Mouse (Mus musculus) ES-Bruce4 (cell line): ENCODE results near the gene Pygo2. TPM values are rescaled to one million over a fixed set of nuclear protein-coding genes. Genes with fewer than 3 reads are reported as not detected.
A peak's percentile ranks its signal among the peaks of the same experiment; 100 is the strongest.

Experiments used
- H3K27ac ChIP-seq: 2 replicates; pipeline ENCODE4 v1.5.1; 2012; ENCODE audit warnings: low read length, inconsistent platforms; ENCODE audit not compliant: insufficient read depth
- H3K27me3 ChIP-seq: 2 replicates; pipeline ENCODE4 v1.6.1; 2012; ENCODE audit warnings: mild to moderate bottlenecking, low read length, inconsistent platforms; ENCODE audit not compliant: control insufficient read depth, poor library complexity, insufficient read depth, severe bottlenecking
- H3K36me3 ChIP-seq: 2 replicates; pipeline ENCODE4 v1.6.1; 2012; ENCODE audit warnings: inconsistent platforms, mild to moderate bottlenecking, low read length, moderate library complexity; ENCODE audit not compliant: control insufficient read depth, poor library complexity, insufficient read depth, severe bottlenecking
- H3K4me1 ChIP-seq: one replicate; pipeline ENCODE4 v1.8.1; 2011; ENCODE audit warnings: low read length; ENCODE audit not compliant: control insufficient read depth, insufficient read depth
- H3K4me3 ChIP-seq: 2 replicates; pipeline ENCODE4 v1.5.1; 2011; ENCODE audit warnings: low read depth, mild to moderate bottlenecking, low read length
- H3K9ac ChIP-seq: 2 replicates; pipeline ENCODE4 v1.6.1; 2012; ENCODE audit warnings: low read depth, mild to moderate bottlenecking, inconsistent platforms; ENCODE audit not compliant: poor library complexity, severe bottlenecking
- H3K9me3 ChIP-seq: replicated peaks from 2 replicates; pipeline ENCODE4 v1.6.1; 2012; ENCODE audit warnings: mild to moderate bottlenecking, low read length, inconsistent platforms; ENCODE audit not compliant: control insufficient read depth, poor library complexity, insufficient read depth, severe bottlenecking
- CTCF ChIP-seq: IDR thresholded peaks from one replicate; pipeline ENCODE4 v1.8.1; 2011; ENCODE audit warnings: low read depth, low read length
- EP300 ChIP-seq: IDR thresholded peaks from 2 replicates; pipeline ENCODE4 v1.6.1; 2011; ENCODE audit warnings: low read depth, low read length; ENCODE audit not compliant: insufficient read depth
- POLR2A ChIP-seq: IDR thresholded peaks from one replicate; pipeline ENCODE4 v1.8.1; 2011; ENCODE audit warnings: low read length; ENCODE audit not compliant: insufficient read depth
- polyA plus RNA-seq: library from polyadenylated mRNA; stranded (reverse); fragments of >200 nt; gene quantifications from 2 replicates; pipeline ENCODE4 v1.2.4, GENCODE M21; 2011; ENCODE audit warnings: low read depth; ENCODE audit not compliant: missing spikeins, insufficient read depth, insufficient read length

Pygo2 gene
- polyA plus RNA-seq, 1 experiment, result 41.7 TPM

DNA sequence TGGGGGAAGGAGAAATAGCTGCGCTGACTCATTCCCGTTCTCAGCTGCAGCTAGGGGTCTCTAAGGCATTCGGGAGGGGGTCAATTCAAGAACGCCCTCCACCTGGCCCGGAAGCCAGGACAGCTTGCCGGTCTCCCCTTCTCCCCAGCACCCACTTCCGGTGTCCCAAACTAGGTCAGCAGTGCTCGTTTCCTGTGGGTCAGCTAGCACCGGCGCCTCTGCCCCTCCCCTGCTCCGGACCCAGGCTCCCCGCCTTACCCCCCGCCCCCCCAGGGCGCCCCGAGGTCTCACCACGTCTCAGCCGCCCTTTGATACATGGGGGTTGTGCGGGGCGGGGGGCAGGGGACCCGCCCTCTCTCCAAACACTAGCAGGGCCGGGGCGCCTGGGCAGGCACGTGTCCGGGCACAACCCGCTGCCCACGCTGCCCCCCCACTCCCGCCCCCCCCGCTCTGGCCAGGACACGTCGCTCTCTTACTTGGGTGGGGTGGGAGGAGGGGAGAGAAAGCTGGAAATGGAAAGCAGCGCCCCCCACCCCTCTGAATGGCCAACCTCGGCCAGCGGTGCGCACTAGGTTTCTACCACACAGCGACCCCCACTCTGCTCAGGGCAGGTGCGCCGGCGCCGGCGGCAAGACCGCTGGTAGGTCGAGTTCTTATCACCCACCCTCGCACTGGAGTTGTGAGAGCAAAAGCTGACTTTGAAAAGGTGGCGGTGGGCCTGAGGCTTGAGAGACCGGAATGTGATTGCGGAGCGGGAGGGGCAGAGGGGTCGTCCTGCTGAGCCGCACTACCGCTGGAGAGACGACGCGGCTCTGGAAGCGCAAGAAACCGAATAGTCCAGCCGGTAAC, 38.1 kb upstream of the Pygo2 start:
- TF ChIP-seq CTCF (no peak), EP300 (0 out of 2 replicates have a peak, but pooled peaks have one; percentile 6)
- Histone ChIP-seq H3K9ac (peak overlapping the region; percentile 89), H3K4me3 (peak overlapping the region; percentile 84), H3K27me3 (no peaks in the 10 kb centered on the region), H3K36me3 (no peaks in the 10 kb centered on the region), H3K27ac (no peak overlapping the region), H3K4me1 (peaks cover 2% of the 10 kb centered on the region), H3K9me3 (no peaks in the 10 kb centered on the region)

DNA sequence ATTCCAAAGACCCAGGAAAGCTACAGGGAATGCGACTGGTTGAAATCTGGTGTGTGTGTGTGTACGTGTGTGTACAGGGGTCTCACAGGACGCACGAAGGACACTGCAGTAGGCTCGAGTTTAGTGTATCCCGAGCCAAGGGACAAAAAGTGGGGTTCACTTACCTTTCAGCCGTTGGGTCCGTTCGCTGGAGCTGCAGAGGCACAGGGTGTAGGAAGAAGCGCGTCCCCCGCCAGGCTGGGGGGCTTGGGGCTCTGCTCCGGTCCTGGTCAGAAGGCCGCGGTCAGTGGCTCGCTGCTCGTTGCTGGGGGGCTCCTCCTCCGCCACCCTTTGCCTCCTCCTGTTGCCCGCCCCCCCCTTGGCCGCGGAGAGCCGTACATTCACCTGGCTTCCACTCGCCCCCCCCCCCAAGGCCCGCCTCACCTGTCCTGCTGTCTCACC, 37.1 kb upstream of the Pygo2 start:
- Histone ChIP-seq H3K4me3 (peak overlapping the region; percentile 84), H3K27ac (no peak overlapping the region), H3K36me3 (no peaks in the 10 kb centered on the region), H3K9ac (peak overlapping the region; percentile 89), H3K4me1 (peaks cover 2% of the 10 kb centered on the region), H3K9me3 (no peaks in the 10 kb centered on the region), H3K27me3 (no peaks in the 10 kb centered on the region)
- TF ChIP-seq CTCF (no peak), POLR2A (no peak), EP300 (no peak)

DNA sequence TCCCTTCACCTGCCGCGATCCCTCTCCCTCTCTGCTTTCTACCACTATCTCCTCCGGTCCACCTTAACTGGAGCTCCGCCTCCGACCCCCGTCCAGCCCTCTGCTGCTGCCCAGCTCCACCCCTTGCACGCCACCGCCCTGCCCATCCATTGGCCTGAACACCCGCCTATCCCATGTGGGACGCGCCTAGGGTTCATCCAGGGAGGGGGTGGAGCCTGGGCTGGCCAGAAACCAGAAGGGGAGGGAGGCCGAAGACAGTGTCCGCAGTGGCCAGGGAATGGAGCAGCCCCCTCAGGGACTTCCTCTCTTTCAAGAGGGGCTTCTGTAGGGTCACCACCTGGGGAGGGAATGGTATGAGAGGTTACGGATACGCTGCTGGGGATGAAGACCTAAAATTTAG, 36.4 kb upstream of the Pygo2 start:
- peak overlapping the region; percentile 80; the same call in 1 of the 2 replicates for H3K27ac ChIP-seq
- peak overlapping the region; percentile 52 for H3K9ac ChIP-seq
- H3K4me3 ChIP-seq, result peak overlapping the region; percentile 84
- peaks cover 2% of the 10 kb centered on the region for H3K4me1 ChIP-seq
- H3K9me3 ChIP-seq, result no peaks in the 10 kb centered on the region
- TF ChIP-seq EP300, result peak; percentile 55; the same call in 1 of the 2 replicates
- TF ChIP-seq CTCF, result no peak
- no peak for TF ChIP-seq POLR2A
- H3K27me3 ChIP-seq, result no peaks in the 10 kb centered on the region
- no peaks in the 10 kb centered on the region for H3K36me3 ChIP-seq

DNA sequence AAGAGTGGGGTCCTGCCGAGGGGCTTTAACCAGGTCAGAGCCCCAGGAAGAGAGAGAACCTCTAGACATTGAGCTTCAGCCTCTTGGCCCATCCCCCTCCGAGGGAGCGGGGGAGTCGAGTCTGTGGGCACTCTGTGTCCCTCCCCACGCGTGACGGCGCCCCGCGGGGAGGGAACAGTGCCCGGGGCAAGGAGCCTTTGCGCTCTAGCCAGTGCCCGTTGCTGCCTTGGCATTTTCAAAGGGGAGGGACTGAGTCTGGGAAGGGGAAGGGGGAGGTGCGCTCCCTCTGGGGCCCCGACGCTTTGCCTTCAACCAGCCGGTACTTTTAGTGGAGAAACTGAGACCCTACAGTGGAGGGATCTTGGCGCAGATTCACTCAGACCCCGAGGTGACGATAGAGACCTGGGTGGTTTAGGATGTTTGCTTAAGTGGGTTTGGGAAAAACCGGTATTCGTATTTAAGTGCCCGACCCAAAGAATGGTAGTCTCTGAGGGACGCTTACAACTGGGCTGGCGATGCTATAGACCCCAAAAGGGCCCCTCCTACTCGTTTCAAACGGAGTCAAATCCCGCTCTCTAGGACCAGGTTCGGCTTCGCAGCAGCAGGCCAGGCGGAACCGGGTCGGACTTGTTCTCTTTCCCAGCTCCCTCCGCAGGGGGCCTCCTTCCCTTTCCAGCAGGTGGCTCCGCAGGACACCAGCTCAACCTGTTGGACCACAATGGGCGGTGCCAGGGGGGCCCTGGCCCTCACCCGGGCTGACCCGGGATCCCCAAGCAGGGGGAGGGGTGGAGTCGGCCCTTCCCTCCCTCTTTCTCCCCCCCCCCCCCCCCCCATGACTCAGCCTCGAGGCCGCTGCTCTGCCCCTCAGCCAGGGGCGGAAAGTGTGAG, 35.8 kb upstream of the Pygo2 start, which contains the start of gene Zbtb7b:
Gene Zbtb7b, minus strand, starts transcription at position 771 of the 888 bp plus-strand sequence.
- Histone ChIP-seq H3K9ac (peak within 1 kb of the TSS; percentile 52), H3K9me3 (no peaks in the 10 kb centered on the region)

DNA sequence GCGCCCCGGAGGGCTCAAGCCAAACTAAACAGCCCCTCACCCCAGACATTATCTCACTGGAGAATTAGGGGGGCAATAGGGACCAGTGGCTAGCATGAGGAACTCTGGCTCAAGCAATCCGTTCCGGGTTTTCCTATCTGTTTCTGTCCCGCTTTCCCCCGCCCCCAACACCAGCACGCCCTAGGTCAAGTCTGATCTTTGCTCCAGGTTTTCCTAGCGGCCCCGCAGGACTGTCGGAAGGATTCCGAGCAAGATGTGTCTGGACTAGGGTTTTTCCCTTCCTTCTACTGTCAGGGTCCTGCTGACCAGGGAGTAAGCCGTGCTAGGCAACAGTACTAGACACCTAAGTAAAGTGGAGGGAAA, 35.1 kb upstream of the Pygo2 start:
- no peaks in the 10 kb centered on the region for H3K27me3 ChIP-seq
- H3K36me3 ChIP-seq, result no peaks in the 10 kb centered on the region
- H3K27ac ChIP-seq, result peak overlapping the region; percentile 40; the same call in 1 of the 2 replicates
- H3K9me3 ChIP-seq, result no peaks in the 10 kb centered on the region
- TF ChIP-seq POLR2A, result no peak
- no peak for TF ChIP-seq CTCF
- TF ChIP-seq EP300, result peak; percentile 85; the same call in 1 of the 2 replicates
- H3K9ac ChIP-seq, result peak overlapping the region; percentile 52
- H3K4me1 ChIP-seq, result peaks cover 2% of the 10 kb centered on the region
- H3K4me3 ChIP-seq, result peak overlapping the region; percentile 57

More for the DNA sequence above, 35.8 kb upstream of the Pygo2 start, which contains the start of gene Zbtb7b:
- Histone ChIP-seq H3K27ac (peak within 1 kb of the TSS; percentile 80), H3K27me3 (no peaks in the 10 kb centered on the region), H3K4me1 (peaks cover 2% of the 10 kb centered on the region), H3K36me3 (no peaks in the 10 kb centered on the region), H3K4me3 (peak within 1 kb of the TSS; percentile 84)
- TF ChIP-seq EP300, result peak; percentile 47; the same call in 1 of the 2 replicates
- TF ChIP-seq CTCF, result no peak
